Mouse (Mus musculus) brain, embryonic 14.5 days (tissue): ENCODE measurements around the gene Thbd.

Source experiments
- CTCF ChIP-seq: fragments of 200-500 bp; IDR thresholded peaks from 2 replicates; pipeline ENCODE4 v1.5.1; 2012; ENCODE audit warnings: inconsistent platforms, mild to moderate bottlenecking, moderate library complexity, borderline replicate concordance; ENCODE audit not compliant: insufficient read depth, insufficient read length; ENCODE audit errors: extremely low read depth
- POLR2A ChIP-seq: fragments of 200-500 bp; IDR thresholded peaks from 2 replicates; pipeline ENCODE4 v1.6.1; 2012; ENCODE audit warnings: mild to moderate bottlenecking, inconsistent platforms, borderline replicate concordance; ENCODE audit not compliant: poor library complexity, insufficient read depth, insufficient read length, severe bottlenecking; ENCODE audit errors: extremely low read depth

DNA sequence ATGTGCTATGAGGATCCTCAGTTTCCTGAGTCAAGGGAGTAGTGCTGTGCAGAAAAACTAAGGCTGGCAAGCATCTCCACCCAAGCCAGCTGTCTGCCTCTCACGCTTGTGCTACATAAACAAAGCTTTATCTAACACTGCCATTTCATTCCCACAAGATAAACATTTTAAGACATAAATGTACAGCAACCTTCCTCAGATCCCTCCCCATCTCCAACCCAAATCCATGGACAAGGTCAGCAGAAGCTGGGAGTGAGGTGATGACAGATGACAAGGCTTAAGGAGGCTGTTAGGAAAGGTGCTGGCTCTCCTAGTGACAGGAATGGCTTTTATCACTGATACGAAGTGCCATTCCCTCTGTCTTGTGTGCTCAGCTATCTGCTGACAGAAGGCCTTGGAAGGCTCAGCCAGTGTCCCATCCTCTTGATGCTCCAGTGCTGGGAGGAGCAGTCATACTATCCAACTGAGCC lies 34.4 kb downstream of the Thbd start:
- TF ChIP-seq CTCF: no peak
- no peak for TF ChIP-seq POLR2A
